Mouse (Mus musculus) thymus, adult 2 months (tissue): ENCODE data around the gene Ccl8. TPM values are rescaled to one million over a fixed set of nuclear protein-coding genes. Genes with fewer than 3 reads are reported as not detected.

ENCODE experiments used
- DNase-seq: peaks from one replicate; pipeline ENCODE4 v3.0.0; 2021
- H3K27ac ChIP-seq: fragments of 200-500 bp; 2 replicates; pipeline ENCODE4 v1.5.1; 2012; ENCODE audit warnings: low read length, control low read depth; ENCODE audit not compliant: control insufficient read depth, insufficient read depth
- H3K27me3 ChIP-seq: fragments of 200-500 bp; 2 replicates; pipeline ENCODE4 v1.6.1; 2012; ENCODE audit warnings: mild to moderate bottlenecking, low read length, moderate library complexity, mixed read lengths; ENCODE audit not compliant: control insufficient read depth, insufficient read depth
- H3K36me3 ChIP-seq: fragments of 200-500 bp; 2 replicates; pipeline ENCODE4 v1.6.1; 2012; ENCODE audit warnings: mild to moderate bottlenecking, low read length, moderate library complexity; ENCODE audit not compliant: control insufficient read depth, insufficient read depth
- H3K4me1 ChIP-seq: fragments of 200-500 bp; replicated peaks from 2 replicates; pipeline ENCODE4 v1.6.1; 2012; ENCODE audit warnings: low read length; ENCODE audit not compliant: control insufficient read depth, insufficient read depth
- H3K4me3 ChIP-seq: fragments of 200-500 bp; 2 replicates; pipeline ENCODE4 v1.5.1; 2012; ENCODE audit warnings: mild to moderate bottlenecking, low read length, control low read depth, moderate library complexity; ENCODE audit not compliant: control insufficient read depth, insufficient read depth
- CTCF ChIP-seq: fragments of 200-500 bp; IDR thresholded peaks from 2 replicates; pipeline ENCODE4 v1.5.1; 2012; ENCODE audit warnings: mild to moderate bottlenecking, control low read depth, low read length, moderate library complexity, borderline replicate concordance; ENCODE audit not compliant: control insufficient read depth, poor library complexity, insufficient read depth; ENCODE audit errors: extremely low read depth
- POLR2A ChIP-seq: fragments of 200-500 bp; IDR thresholded peaks from 2 replicates; pipeline ENCODE4 v1.6.1; 2012; ENCODE audit warnings: mild to moderate bottlenecking, low read length, control low read depth, moderate library complexity; ENCODE audit not compliant: control insufficient read depth, poor library complexity, insufficient read depth; ENCODE audit errors: extremely low read depth
- WGBS: fragments of 180-500 bp; shearing (Covaris S2); methylation state at CpG from one replicate; pipeline ENCODE4 v1.1.7; 2018; 5-methylcytosine and 5-hydroxymethylcytosine counted together
- polyA plus RNA-seq: library from polyadenylated mRNA; depleted of rRNA; stranded (reverse); fragments of >200 nt; gene quantifications from 2 replicates; pipeline ENCODE4 v1.2.3, GENCODE M21; 2012; rRNA removed

The Ccl8 gene
- 14.9 and 23.5 TPM in 2 replicates for polyA plus RNA-seq

DNA sequence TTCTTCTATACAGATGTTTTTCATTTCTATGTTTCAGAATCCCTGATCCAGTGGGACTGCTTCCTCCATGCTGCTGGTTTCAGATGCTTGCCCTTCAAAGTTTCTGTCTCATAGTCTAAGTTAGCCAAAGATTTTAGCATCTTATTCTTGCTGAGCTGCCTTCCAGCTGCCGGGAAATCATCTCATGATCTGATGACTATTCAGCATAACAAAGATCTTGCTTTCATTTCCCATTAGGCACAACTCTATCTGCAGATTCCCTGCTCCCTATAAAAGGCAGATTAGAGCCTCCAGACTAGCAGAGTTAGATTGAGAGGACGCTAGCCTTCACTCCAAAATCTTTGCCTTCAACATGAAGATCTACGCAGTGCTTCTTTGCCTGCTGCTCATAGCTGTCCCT is at the start of gene Ccl8:
Gene Ccl8, plus strand, starts transcription at position 301 of the 400 bp plus-strand sequence.
- Histone ChIP-seq H3K36me3 (no peaks in the 10 kb centered on the region), H3K27ac (no peak within 1 kb of the TSS), H3K4me3 (no peak within 1 kb of the TSS), H3K27me3 (no peaks in the 10 kb centered on the region), H3K4me1 (no peaks in the 10 kb centered on the region; the same call in 1 of the 2 replicates)
- WGBS: 88% methylated on average over 3 of the region's 3 CpGs
- TF ChIP-seq POLR2A (no peak), CTCF (no peak)
- DNase-seq: no peak

DNA sequence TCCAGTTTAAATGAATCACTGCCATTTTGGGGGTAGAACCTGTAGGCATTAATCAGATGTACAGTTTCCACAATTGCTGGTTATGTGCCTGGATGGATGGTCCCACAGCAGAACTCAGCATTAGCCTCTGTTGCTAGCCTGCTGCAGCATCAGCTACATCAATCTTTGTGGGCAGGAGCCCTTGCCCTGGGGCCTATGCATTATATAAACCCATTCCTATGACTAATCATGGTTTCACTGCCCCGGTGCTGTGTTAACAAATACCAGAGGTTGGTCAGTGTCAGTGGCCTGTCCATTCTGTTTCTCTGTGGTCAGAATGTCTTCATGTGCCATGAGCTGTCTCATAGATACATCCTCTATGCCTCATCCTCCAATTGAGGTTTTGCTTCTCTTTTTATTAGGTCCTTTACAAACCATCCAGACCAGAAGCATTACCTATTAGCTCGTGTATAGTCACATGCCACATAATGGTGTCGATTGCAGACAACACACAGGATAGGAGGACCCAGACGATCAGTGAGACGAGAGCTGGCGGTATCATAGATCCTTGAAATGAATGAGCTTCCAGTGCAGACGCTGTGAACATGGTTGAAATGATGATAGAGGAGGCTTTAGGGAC is 47.9 kb upstream of the Ccl8 start:
- 91% methylated on average over 7 of the region's 7 CpGs for WGBS

DNA sequence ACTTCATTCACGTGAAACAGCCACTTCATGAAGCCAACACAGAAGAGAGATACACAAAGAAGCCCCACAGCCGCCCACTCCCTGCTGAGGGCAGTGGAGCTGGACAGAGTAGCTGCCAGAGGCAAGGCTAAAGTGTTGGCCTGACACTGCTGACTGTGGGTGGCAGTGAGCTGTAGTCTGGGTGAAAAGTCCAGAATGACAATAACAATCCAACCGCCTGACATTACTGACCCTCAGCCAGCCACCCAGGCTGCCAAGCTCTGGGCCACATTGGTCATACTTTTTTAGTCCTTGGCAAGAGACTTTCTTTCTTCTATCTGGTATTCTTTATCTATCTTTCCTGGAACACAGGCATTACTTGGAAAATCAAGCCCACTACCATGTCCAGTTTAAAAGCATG is 43.9 kb upstream of the Ccl8 start:
- H3K36me3 ChIP-seq: no peaks in the 10 kb centered on the region
- WGBS: 86% methylated on average over 3 of the region's 3 CpGs
- no peak for TF ChIP-seq POLR2A
- TF ChIP-seq CTCF: no peak
- H3K4me3 ChIP-seq: no peak overlapping the region
- DNase-seq: no peak
- no peaks in the 10 kb centered on the region for H3K4me1 ChIP-seq
- no peak overlapping the region for H3K27ac ChIP-seq
- H3K27me3 ChIP-seq: no peaks in the 10 kb centered on the region

More for the DNA sequence above, 47.9 kb upstream of the Ccl8 start:
- DNase-seq: no peak
- Histone ChIP-seq H3K4me1 (no peaks in the 10 kb centered on the region), H3K36me3 (no peaks in the 10 kb centered on the region), H3K27me3 (no peaks in the 10 kb centered on the region), H3K4me3 (no peak overlapping the region), H3K27ac (no peak overlapping the region)
- TF ChIP-seq CTCF: no peak
- TF ChIP-seq POLR2A: no peak

DNA sequence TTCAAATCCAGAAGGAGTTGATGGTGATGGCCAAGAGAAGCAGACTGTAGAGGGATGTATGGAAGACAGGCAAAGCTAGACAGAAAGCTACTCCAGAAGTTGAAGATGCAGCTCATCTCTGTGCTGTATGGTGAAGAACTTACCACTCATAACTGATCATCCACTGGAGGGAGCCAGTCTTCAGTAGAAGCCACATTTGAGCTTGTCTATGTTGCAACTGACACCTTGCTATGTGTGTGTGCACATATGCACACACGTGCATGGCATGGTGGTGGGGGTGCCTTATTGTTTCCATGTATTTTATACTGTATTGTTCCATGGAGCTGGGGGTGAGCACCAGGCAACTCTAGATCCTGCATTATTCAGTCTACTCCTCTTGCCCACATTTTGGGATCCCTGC is 42.6 kb upstream of the Ccl8 start:
- no peaks in the 10 kb centered on the region for H3K4me1 ChIP-seq
- DNase-seq: no peak
- H3K36me3 ChIP-seq: no peaks in the 10 kb centered on the region
- H3K4me3 ChIP-seq: no peak overlapping the region
- WGBS: 85% methylated on average over 1 of the region's 1 CpGs
- H3K27me3 ChIP-seq: no peaks in the 10 kb centered on the region
- TF ChIP-seq POLR2A (no peak), CTCF (no peak)
- H3K27ac ChIP-seq: no peak overlapping the region

DNA sequence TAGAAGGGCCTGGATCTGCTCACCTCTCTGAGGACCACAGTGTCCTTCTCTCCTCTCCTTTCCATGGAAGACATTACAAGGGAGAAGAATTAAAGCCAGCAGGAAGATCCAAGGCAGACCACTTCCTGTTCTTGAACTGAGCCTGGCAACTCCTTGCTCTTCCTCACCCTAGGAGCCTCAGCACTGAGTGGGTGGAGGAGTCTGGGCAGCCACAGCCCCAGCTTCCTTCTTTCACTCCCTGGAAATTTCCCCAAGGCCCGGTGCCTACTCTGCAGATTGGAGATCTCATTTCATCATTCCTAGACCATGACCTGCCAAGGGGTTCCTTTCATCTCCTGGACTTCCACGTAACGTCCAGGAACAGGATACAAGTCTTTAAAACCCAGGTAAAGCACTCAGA is 42.0 kb upstream of the Ccl8 start:
- TF ChIP-seq CTCF (no peak), POLR2A (no peak)
- Histone ChIP-seq H3K27ac (no peak overlapping the region), H3K4me3 (no peak overlapping the region), H3K4me1 (no peaks in the 10 kb centered on the region), H3K27me3 (no peaks in the 10 kb centered on the region), H3K36me3 (no peaks in the 10 kb centered on the region)
- 69% methylated on average over 3 of the region's 3 CpGs for WGBS
- DNase-seq: no peak

DNA sequence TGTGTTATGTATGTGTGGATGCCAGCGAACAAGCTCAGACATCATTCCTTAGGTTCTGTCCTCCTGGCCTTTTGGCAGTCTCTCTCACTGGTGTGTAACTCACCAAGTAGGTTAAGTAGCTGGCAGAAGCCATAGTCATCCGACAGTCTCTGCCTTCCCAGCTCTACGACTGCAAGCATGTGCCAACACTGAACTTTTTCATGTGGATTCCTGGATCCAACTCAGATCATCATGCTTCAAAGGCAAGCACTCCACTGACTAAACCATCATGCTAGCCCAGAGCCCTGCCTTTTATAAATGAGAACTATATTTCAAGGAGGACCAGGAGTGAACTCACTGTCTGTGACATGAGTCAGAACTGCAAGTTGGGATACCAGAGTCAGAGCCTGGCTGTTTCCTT is 41.3 kb upstream of the Ccl8 start:
- WGBS: 83% methylated on average over 3 of the region's 3 CpGs
- no peak for DNase-seq
- H3K4me3 ChIP-seq: no peak overlapping the region
- TF ChIP-seq POLR2A: no peak
- no peak for TF ChIP-seq CTCF
- no peaks in the 10 kb centered on the region for H3K36me3 ChIP-seq
- no peak overlapping the region for H3K27ac ChIP-seq
- H3K27me3 ChIP-seq: no peaks in the 10 kb centered on the region
- H3K4me1 ChIP-seq: no peaks in the 10 kb centered on the region

DNA sequence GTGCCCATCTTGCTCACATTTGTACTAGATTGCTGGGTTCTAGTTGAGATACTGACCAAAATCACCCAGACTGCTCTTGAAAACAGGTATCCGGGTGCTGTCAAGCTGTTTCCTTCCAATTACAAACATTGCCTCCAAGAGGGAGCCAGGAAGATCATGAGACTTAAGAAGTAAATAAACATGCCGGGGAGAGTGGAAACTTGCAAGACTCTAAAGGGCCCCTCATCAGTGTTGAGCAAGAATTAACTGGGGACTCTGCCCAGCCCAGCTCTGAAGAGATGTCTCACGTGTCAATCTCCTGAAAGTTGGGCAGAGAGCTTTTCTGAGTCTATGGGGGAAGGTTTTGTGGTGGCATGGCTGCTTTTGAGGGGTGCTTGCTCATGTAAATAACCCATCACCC is 38.0 kb upstream of the Ccl8 start:
- DNase-seq: no peak
- 42% methylated on average over 3 of the region's 3 CpGs for WGBS
- H3K27ac ChIP-seq: no peak overlapping the region
- H3K27me3 ChIP-seq: no peaks in the 10 kb centered on the region
- H3K4me1 ChIP-seq: no peaks in the 10 kb centered on the region
- no peak for TF ChIP-seq POLR2A
- TF ChIP-seq CTCF: no peak
- no peaks in the 10 kb centered on the region for H3K36me3 ChIP-seq
- no peak overlapping the region for H3K4me3 ChIP-seq
